Mouse (Mus musculus): ENCODE measurements around the gene Ndufaf3. TPM values are rescaled to one million over a fixed set of nuclear protein-coding genes. Genes with fewer than 3 reads are reported as not detected.
A peak's percentile ranks its signal among the peaks of the same experiment; 100 is the strongest.
"Not testable (repeated sequence)": the region's sequence is repeated elsewhere in the genome, so short reads cannot be mapped to it uniquely, and the experiment has no call there.

The Ndufaf3 gene
- 53.4 and 57.0 TPM in 2 replicates for polyA plus RNA-seq (2016; fragmentation: Nextera tagmentation; extraction: Ambion mirVana)

- Histone ChIP-seq H3K36me3 (peaks cover 54% of the 10 kb centered on the region), H3K9ac (peak within 1 kb of the TSS; percentile 82), H3K9me3 (replicated peaks) (no peaks in the 10 kb centered on the region), H3K27me3 (no peaks in the 10 kb centered on the region), H3K4me3 (peak within 1 kb of the TSS; percentile 56), H3K4me1 (peaks cover 41% of the 10 kb centered on the region), H3K4me2 (replicated peaks) (peak within 1 kb of the TSS; percentile 85), H3K27ac (peak within 1 kb of the TSS; percentile 94)
- WGBS: under 1% methylated on average over 73 of the region's 73 CpGs
- ATAC-seq (ENCODE audit: low FRiP score): peak; percentile 77
Measured at GRCm38 (mm10) chr9:108566815-108567776, at the start of gene Ndufaf3. Gene Ndufaf3, minus strand, starts transcription at chr9:108567434.

- WGBS: 96% methylated on average over 10 of the region's 10 CpGs
- H3K36me3 ChIP-seq: peaks cover 79% of the 10 kb centered on the region
- H3K9me3 ChIP-seq (replicated peaks): no peaks in the 10 kb centered on the region
Measured at GRCm38 (mm10) chr9:108611488-108611887, 44.3 kb upstream of the Ndufaf3 start.

GRCm38 (mm10) chr9:108608889-108609288 is 41.7 kb upstream of the Ndufaf3 start:
- Histone ChIP-seq H3K27me3 (no peaks in the 10 kb centered on the region), H3K4me2 (replicated peaks) (no peak overlapping the region), H3K36me3 (peaks cover 93% of the 10 kb centered on the region), H3K9ac (no peak overlapping the region), H3K4me3 (no peak overlapping the region), H3K9me3 (replicated peaks) (no peaks in the 10 kb centered on the region), H3K27ac (no peak overlapping the region), H3K4me1 (no peaks in the 10 kb centered on the region)
- no peak for ATAC-seq (ENCODE audit: low FRiP score)
- 95% methylated on average over 4 of the region's 4 CpGs for WGBS

More at GRCm38 (mm10) chr9:108611488-108611887, 44.3 kb upstream of the Ndufaf3 start:
- Histone ChIP-seq H3K27me3 (no peaks in the 10 kb centered on the region), H3K27ac (no peak overlapping the region), H3K4me3 (no peak overlapping the region), H3K4me2 (replicated peaks) (no peak overlapping the region), H3K9ac (no peak overlapping the region), H3K4me1 (no peaks in the 10 kb centered on the region)
- no peak for ATAC-seq (ENCODE audit: low FRiP score)

GRCm38 (mm10) chr9:108607929-108608328 is 40.7 kb upstream of the Ndufaf3 start:
- H3K9me3 ChIP-seq (replicated peaks); H3K27ac ChIP-seq; ATAC-seq (ENCODE audit: low FRiP score); H3K27me3 ChIP-seq; H3K9ac ChIP-seq; H3K4me2 ChIP-seq (replicated peaks); H3K4me1 ChIP-seq; H3K4me3 ChIP-seq: not testable (repeated sequence)
- H3K36me3 ChIP-seq: peaks cover 94% of the 10 kb centered on the region
- WGBS: 93% methylated on average over 5 of the region's 5 CpGs

- H3K4me2 ChIP-seq (replicated peaks): no peak overlapping the region
- ATAC-seq (ENCODE audit: low FRiP score): no peak
- peaks cover 4% of the 10 kb centered on the region; the same call in 1 of the 2 replicates for H3K4me1 ChIP-seq
- peaks cover 44% of the 10 kb centered on the region for H3K36me3 ChIP-seq
- no peak overlapping the region for H3K27ac ChIP-seq
- H3K4me3 ChIP-seq: no peak overlapping the region
- 87% methylated on average over 4 of the region's 4 CpGs for WGBS
- H3K9me3 ChIP-seq (replicated peaks): no peaks in the 10 kb centered on the region
- no peak overlapping the region for H3K9ac ChIP-seq
- H3K27me3 ChIP-seq: no peaks in the 10 kb centered on the region
Measured at GRCm38 (mm10) chr9:108601986-108602385, 34.8 kb upstream of the Ndufaf3 start.

- Histone ChIP-seq H3K9me3 (replicated peaks) (no peaks in the 10 kb centered on the region), H3K4me3 (no peak overlapping the region), H3K36me3 (peaks cover 26% of the 10 kb centered on the region), H3K9ac (no peak overlapping the region), H3K27me3 (no peaks in the 10 kb centered on the region), H3K4me2 (replicated peaks) (no peak overlapping the region), H3K4me1 (peaks cover 15% of the 10 kb centered on the region), H3K27ac (no peak overlapping the region)
- ATAC-seq (ENCODE audit: low FRiP score): no peak
- 67% methylated on average over 2 of the region's 2 CpGs for WGBS
Measured at GRCm38 (mm10) chr9:108600011-108600410, 32.8 kb upstream of the Ndufaf3 start.

GRCm38 (mm10) chr9:108599021-108599566 is 31.9 kb upstream of the Ndufaf3 start:
- 72% methylated on average over 4 of the region's 4 CpGs for WGBS
- ATAC-seq (ENCODE audit: low FRiP score): no peak
- Histone ChIP-seq H3K27ac (no peak overlapping the region), H3K27me3 (no peaks in the 10 kb centered on the region), H3K4me2 (replicated peaks) (no peak overlapping the region), H3K9me3 (replicated peaks) (no peaks in the 10 kb centered on the region), H3K4me3 (no peak overlapping the region), H3K9ac (no peak overlapping the region), H3K36me3 (peaks cover 18% of the 10 kb centered on the region), H3K4me1 (peaks cover 15% of the 10 kb centered on the region)

GRCm38 (mm10) chr9:108596998-108597764 is 29.9 kb upstream of the Ndufaf3 start, which contains the start of gene P4htm:
Gene P4htm, minus strand, starts transcription at chr9:108597667.
- 3% methylated on average over 65 of the region's 69 CpGs for WGBS
- Histone ChIP-seq H3K27me3 (no peaks in the 10 kb centered on the region), H3K4me3 (peak within 1 kb of the TSS; percentile 69), H3K4me2 (replicated peaks) (peak within 1 kb of the TSS; percentile 83), H3K9ac (peak within 1 kb of the TSS; percentile 78), H3K27ac (peak within 1 kb of the TSS; percentile 74), H3K9me3 (replicated peaks) (no peaks in the 10 kb centered on the region), H3K36me3 (no peaks in the 10 kb centered on the region), H3K4me1 (peaks cover 15% of the 10 kb centered on the region)
- ATAC-seq (ENCODE audit: low FRiP score): peak; percentile 82

- WGBS: 85% methylated on average over 3 of the region's 3 CpGs
- Histone ChIP-seq H3K9me3 (replicated peaks) (no peaks in the 10 kb centered on the region), H3K9ac (no peak overlapping the region), H3K27me3 (no peaks in the 10 kb centered on the region; the same call in 1 of the 2 replicates), H3K4me2 (replicated peaks) (no peak overlapping the region), H3K36me3 (no peaks in the 10 kb centered on the region), H3K4me3 (no peak overlapping the region), H3K27ac (no peak overlapping the region), H3K4me1 (peaks cover 22% of the 10 kb centered on the region)
- ATAC-seq (ENCODE audit: low FRiP score): no peak
Measured at GRCm38 (mm10) chr9:108594354-108594753, 27.1 kb upstream of the Ndufaf3 start.

GRCm38 (mm10) chr9:108591462-108591861 is 24.2 kb upstream of the Ndufaf3 start:
- Histone ChIP-seq H3K27ac (no peak overlapping the region), H3K9me3 (replicated peaks) (no peaks in the 10 kb centered on the region), H3K4me1 (peaks cover 42% of the 10 kb centered on the region), H3K36me3 (no peaks in the 10 kb centered on the region), H3K4me3 (no peak overlapping the region), H3K4me2 (replicated peaks) (no peak overlapping the region), H3K9ac (no peak overlapping the region), H3K27me3 (no peaks in the 10 kb centered on the region; the same call in 1 of the 2 replicates)
- 84% methylated on average over 4 of the region's 4 CpGs for WGBS
- ATAC-seq (ENCODE audit: low FRiP score): no peak

- H3K4me1 ChIP-seq: peaks cover 39% of the 10 kb centered on the region
- no peak overlapping the region for H3K4me2 ChIP-seq (replicated peaks)
- H3K27ac ChIP-seq: peak overlapping the region; percentile 98
- WGBS: 79% methylated on average over 5 of the region's 5 CpGs
- no peak for ATAC-seq (ENCODE audit: low FRiP score)
- no peaks in the 10 kb centered on the region for H3K36me3 ChIP-seq
- H3K9me3 ChIP-seq (replicated peaks): no peaks in the 10 kb centered on the region
- no peak overlapping the region for H3K4me3 ChIP-seq
- no peak overlapping the region for H3K9ac ChIP-seq
- no peaks in the 10 kb centered on the region; the same call in 1 of the 2 replicates for H3K27me3 ChIP-seq
Measured at GRCm38 (mm10) chr9:108589229-108589628, 22.0 kb upstream of the Ndufaf3 start.
